Mouse (Mus musculus): Measurements from ENCODE around the gene Rgs9bp.
"Not testable (repeated sequence)": the region's sequence is repeated elsewhere in the genome, so short reads cannot be mapped to it uniquely, and the experiment has no call there.

Gene Rgs9bp

GRCm38 (mm10) chr7:35583476-35584025 is 1.8 kb downstream of the Rgs9bp start:
- no peak for DNase-seq (ENCODE audit: low read depth, low spot score)

GRCm38 (mm10) chr7:35582719-35583118 is 2.7 kb downstream of the Rgs9bp start:
- no peak for DNase-seq (ENCODE audit: low read depth, low spot score)

GRCm38 (mm10) chr7:35579849-35580248 is 5.5 kb downstream of the Rgs9bp start:
- peak; percentile 56 for DNase-seq (ENCODE audit: low read depth, low spot score)

GRCm38 (mm10) chr7:35570883-35571282 is 14.5 kb downstream of the Rgs9bp start:
- not testable (repeated sequence) for DNase-seq (ENCODE audit: low read depth, low spot score)

- not testable (repeated sequence) for DNase-seq (ENCODE audit: low read depth, low spot score)
These were observed 15.7 kb downstream of the Rgs9bp start for GRCm38 (mm10) chr7:35569724-35570123.

DNA sequence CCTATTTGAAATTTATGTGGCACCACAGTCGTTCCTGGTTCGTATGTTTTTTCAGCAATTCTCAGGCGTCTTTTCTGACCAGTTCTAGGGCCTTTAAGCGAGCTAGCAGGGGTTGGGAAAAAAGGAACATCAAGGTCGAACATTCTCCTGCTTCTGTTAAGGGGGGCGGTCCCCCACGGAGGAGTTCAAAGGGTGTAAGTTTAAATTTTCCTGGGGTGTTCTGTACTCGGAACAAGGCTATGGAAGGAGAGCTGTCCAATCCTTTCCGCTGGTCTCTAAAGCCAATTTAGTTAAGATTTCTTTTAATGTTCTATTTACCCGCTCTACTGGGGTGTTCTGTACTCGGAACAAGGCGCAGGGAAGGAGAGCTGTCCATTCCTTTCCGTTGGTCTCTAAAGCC is 19.4 kb downstream of the Rgs9bp start:
- DNase-seq (ENCODE audit: low read depth, low spot score) = not testable (repeated sequence)

- not testable (repeated sequence) for DNase-seq (ENCODE audit: low read depth, low spot score)
These were observed 20.5 kb downstream of the Rgs9bp start for GRCm38 (mm10) chr7:35564872-35565271.

- no peak for DNase-seq (ENCODE audit: low read depth, low spot score)
These were observed 21.1 kb downstream of the Rgs9bp start for GRCm38 (mm10) chr7:35564067-35564865.

GRCm38 (mm10) chr7:35563071-35563470 is 22.3 kb downstream of the Rgs9bp start:
- DNase-seq (ENCODE audit: low read depth, low spot score) = no peak

- no peak for DNase-seq (ENCODE audit: low read depth, low spot score)
These were observed 25.5 kb downstream of the Rgs9bp start for GRCm38 (mm10) chr7:35559838-35560237.

GRCm38 (mm10) chr7:35558681-35559080 is 26.7 kb downstream of the Rgs9bp start:
- no peak for DNase-seq (ENCODE audit: low read depth, low spot score)

DNA sequence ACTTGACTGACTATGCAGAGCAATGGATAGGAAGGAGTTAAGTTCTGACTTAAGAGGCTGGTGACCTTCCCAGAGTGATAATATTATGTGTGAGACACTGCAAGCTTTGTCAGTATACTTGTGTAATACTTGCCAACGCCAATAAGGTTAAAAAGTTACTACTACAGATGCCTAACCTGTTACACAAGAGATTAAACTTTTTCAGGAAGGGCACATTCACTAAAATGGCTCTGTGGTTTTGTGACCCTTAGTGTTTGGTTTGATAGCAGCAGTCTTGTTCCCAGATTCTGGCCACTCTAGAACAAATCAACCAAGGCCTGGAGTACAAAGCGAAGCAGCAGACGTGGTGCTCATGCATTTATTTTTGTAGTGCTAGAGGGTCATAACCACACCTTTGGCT is 27.8 kb downstream of the Rgs9bp start:
- no peak for DNase-seq (ENCODE audit: low read depth, low spot score)

GRCm38 (mm10) chr7:35556905-35557304 is 28.5 kb downstream of the Rgs9bp start:
- DNase-seq (ENCODE audit: low read depth, low spot score) = no peak

GRCm38 (mm10) chr7:35556205-35556603 is 29.2 kb downstream of the Rgs9bp start, which contains the start of gene Nudt19:
Gene Nudt19, minus strand, starts transcription at chr7:35556304.
- no peak for DNase-seq (ENCODE audit: low read depth, low spot score)

GRCm38 (mm10) chr7:35555224-35556204 is 29.9 kb downstream of the Rgs9bp start:
- peak; percentile 95 for DNase-seq (ENCODE audit: low read depth, low spot score)

- DNase-seq (ENCODE audit: low read depth, low spot score) = no peak
These were observed 30.7 kb downstream of the Rgs9bp start for GRCm38 (mm10) chr7:35554605-35555175.

GRCm38 (mm10) chr7:35553751-35554604 is 31.4 kb downstream of the Rgs9bp start:
- no peak for DNase-seq (ENCODE audit: low read depth, low spot score)

GRCm38 (mm10) chr7:35545881-35546280 is 39.5 kb downstream of the Rgs9bp start:
- DNase-seq (ENCODE audit: low read depth, low spot score) = peak; percentile 77

GRCm38 (mm10) chr7:35537562-35537961 is 47.8 kb downstream of the Rgs9bp start, which contains the start of gene Tdrd12:
Gene Tdrd12, minus strand, starts transcription at chr7:35537745.
- DNase-seq (ENCODE audit: low read depth, low spot score) = no peak

- no peak for DNase-seq (ENCODE audit: low read depth, low spot score)
These were observed 49.5 kb downstream of the Rgs9bp start for GRCm38 (mm10) chr7:35535750-35536512.
